Mouse (Mus musculus) layer of hippocampus, postnatal 25 days (tissue): Measurements from ENCODE around the gene Gm3238. TPM values are rescaled to one million over a fixed set of nuclear protein-coding genes. Genes with fewer than 3 reads are reported as not detected.
"Not testable (repeated sequence)": the region's sequence is repeated elsewhere in the genome, so short reads cannot be mapped to it uniquely, and the experiment has no call there.

Experiments
- DNase-seq, 2 experiments: peaks; one replicate each; pipeline ENCODE4 v3.0.0; 2022; ENCODE audit warnings: mixed read lengths in 2 of 2, low spot score in 1 of 2; ENCODE audit errors: extremely low spot score in 1 of 2
- total RNA-seq, 2 experiments: library from RNA; stranded (reverse); gene quantifications; 2 replicates each; pipeline ENCODE4 v1.2.3; 2021

The Gm3238 gene
- not detected for total RNA-seq

DNA sequence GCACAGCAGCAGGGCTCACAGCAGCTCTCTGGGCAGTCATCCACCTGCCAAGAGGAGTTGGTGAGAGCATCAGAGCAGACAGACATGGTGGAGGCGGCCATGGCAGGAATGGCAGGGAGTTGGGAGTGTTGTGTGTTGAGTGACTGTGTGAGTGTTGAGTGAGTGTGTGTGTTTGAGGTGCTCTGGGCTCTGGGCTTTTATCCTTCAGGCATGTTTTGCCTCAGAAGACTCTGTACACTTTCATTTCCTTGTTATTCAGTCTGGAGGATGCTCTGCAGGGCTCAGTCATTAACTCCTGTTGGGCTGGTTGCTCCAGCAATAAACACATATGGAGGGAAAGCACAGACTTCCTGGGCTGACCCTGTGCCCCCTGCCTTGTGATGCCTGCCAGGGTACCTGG is at the start of gene Gm3238:
Gm3238 (minus strand) TSS at position 101 of the 400 bp plus-strand sequence.
- not testable (repeated sequence) for DNase-seq

GRCm38 (mm10) chr10:77819203-77819602 is 48.1 kb upstream of the Gm3238 start:
- DNase-seq: no peak

DNA sequence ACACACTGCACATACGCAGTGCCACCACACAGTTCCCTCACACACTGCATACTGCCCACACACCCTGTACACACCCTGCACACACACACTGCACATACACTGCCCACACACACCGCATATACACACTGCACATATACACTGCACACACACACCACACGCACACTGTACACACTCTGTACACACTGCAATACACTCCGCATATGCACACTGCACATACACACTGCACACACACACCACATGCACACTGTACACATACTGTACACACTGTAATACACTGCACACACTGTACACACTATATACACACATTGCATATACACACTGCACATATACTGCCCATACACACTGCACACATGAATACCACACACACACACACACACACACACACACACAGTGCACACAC is 47.4 kb upstream of the Gm3238 start:
- no peak for DNase-seq

GRCm38 (mm10) chr10:77815514-77815913 is 44.4 kb upstream of the Gm3238 start:
- DNase-seq: peak in 1 of 2 experiments; percentile 44

- no peak for DNase-seq
Observed at GRCm38 (mm10) chr10:77814382-77814781, 43.3 kb upstream of the Gm3238 start, which contains the start of gene Gm2696. Gene Gm2696, plus strand, starts transcription at chr10:77814682.

DNA sequence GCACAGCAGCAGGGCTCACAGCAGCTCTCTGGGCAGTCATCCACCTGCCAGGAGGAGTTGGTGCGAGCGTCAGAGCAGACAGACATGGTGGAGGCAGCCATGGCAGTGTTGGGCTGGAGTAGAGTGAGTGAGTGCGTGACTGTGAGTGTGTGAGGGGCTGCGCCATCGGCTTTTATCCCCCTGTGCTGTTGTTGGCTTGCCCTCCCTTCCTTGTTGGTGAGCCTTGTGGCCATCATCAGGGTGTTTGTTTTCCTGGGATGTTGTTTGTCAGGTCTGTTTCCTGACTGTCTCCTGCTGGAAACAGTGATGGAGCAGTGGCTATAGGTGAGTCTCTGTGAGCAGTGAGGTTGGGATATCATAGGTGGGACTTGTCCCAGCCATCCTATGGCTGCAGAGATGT is 40.6 kb upstream of the Gm3238 start, which contains the start of gene Gm9507:
Gm9507 (minus strand) TSS at position 101 of the 400 bp plus-strand sequence.
- no peak for DNase-seq

DNA sequence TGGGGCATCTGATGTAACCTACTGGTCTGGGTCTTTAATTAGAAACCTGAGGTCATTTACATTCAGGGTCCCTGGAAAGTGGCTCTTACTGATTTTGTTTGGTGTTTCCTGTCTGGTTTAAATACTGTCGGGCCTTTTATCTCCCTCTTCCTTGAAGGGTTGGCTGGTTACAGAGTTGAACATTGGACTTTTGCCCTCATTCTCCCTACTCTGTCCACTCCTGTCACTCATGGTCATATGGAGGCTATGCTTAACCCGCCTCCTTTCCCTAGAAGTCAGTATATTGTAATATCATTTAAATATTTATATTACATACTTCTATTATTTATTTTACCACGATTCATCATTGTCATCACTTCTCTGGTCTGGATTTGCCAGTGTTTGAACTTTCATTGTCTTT is 33.0 kb upstream of the Gm3238 start:
- DNase-seq: no peak

- no peak for DNase-seq
Observed at GRCm38 (mm10) chr10:77798921-77799508, 27.9 kb upstream of the Gm3238 start, which contains the start of gene Gm19668. Gene Gm19668, minus strand, starts transcription at chr10:77799133.

DNA sequence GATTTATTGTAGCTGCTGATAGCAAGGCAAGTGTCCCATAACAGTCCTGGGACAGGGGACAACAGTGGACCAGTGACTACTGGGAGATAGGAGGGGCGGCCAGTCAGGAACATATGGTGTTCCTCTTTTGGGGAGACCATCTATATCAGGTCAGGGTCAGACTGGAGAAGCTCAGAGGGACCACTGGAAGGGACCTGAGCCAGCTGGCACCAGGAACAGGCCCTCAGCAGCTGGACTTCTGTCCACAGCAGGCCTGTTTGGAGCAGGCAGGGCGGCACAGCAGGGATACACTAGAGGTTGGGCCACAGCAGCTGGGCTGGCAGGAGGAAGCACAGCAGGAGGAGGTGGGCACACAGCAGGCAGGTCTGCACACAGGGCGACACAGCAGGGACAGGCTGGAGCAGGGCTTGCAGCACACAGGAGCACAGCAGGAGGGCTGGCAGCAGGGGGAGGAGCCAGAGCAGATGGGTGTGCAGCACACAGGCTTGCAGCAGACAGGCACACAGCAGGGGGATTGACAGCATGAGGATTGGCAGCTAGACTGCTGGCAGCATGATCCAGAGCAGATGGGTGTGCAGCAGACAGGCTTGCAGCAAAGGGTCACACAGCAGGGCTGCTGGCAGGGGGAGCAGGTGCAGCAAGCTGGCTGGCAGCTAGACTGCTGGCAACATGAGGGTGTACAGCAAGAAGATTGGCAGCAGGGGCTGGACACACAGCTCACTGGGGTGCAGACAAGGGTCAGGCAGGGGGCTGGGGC is 27.2 kb upstream of the Gm3238 start:
- not testable (repeated sequence) for DNase-seq

- no peak for DNase-seq
Observed at GRCm38 (mm10) chr10:77797677-77798076, 26.6 kb upstream of the Gm3238 start.

DNA sequence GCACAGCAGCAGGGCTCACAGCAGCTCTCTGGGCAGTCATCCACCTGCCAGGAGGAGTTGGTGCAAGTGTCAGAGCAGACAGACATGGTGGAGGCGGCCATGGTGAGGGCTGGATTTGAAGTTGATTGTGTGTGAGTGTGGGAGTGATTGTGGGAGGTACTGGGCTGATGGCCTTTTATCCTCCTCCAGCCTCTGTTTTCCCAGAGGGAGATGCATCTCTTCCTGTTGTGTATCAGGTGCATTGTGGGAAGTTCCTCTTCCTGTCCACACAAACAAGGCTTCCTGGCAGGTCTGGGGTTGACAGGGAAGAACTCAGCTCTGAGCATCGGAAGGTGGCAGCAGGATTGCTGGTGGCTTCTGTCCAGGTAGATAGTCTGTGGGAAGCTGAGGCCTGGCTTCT is 23.9 kb upstream of the Gm3238 start, which contains the start of gene Gm9639:
Gm9639 (minus strand) TSS at position 101 of the 400 bp plus-strand sequence.
- DNase-seq: no peak

GRCm38 (mm10) chr10:77788621-77789020 is 17.5 kb upstream of the Gm3238 start:
- no peak for DNase-seq

DNA sequence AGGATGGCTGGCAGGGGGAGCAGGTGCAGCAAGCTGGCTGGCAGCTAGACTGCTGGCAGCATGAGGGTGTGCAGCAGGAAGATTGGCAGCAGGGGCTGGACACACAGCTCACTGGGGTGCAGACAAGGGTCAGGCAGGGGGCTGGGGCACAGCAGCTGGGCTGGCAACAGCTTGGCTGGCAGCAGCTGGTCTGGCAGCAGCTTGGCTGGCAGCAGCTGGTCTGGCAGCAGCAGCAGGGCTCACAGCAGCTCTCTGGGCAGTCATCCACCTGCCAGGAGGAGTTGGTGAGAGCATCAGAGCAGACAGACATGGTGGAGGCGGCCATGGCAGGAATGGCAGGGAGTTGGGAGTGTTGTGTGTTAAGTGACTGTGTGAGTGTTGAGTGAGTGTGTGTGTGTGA is 16.8 kb upstream of the Gm3238 start, which contains the start of gene Gm7137:
Gm7137 (minus strand) TSS at position 325 of the 400 bp plus-strand sequence.
- DNase-seq: not testable (repeated sequence)

- not testable (repeated sequence) for DNase-seq
Observed at GRCm38 (mm10) chr10:77783396-77783795, 12.3 kb upstream of the Gm3238 start.

- not testable (repeated sequence) for DNase-seq
Observed at GRCm38 (mm10) chr10:77782442-77782841, 11.3 kb upstream of the Gm3238 start, which contains the start of gene Gm3250. Gene Gm3250, minus strand, starts transcription at chr10:77782542.

GRCm38 (mm10) chr10:77776844-77777243 is 5.7 kb upstream of the Gm3238 start, which contains the start of gene Gm7138:
Gene Gm7138, minus strand, starts transcription at chr10:77776944.
- not testable (repeated sequence) for DNase-seq

- not testable (repeated sequence) for DNase-seq
Observed at GRCm38 (mm10) chr10:77772142-77772541, 1.0 kb upstream of the Gm3238 start.

DNA sequence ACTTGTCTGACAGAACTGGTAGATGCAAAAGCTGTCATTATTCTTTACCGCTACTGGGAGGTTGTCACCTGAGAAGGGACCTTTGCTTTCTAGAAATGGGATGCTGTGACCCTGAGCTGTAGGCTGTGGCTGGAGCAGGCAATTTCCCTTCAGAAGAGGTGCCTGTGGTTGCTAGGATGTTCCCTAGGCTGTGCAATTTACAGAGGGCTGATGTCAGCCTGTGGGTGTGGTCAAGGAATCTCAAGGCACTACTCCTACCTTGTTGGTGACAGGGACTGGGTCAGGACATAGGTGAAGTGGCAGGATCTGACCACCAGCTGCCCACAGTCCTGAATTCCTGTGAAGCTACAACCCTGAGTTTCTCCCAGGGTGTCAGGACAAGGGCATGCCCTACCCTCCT is 1.4 kb downstream of the Gm3238 start:
- DNase-seq: no peak

DNA sequence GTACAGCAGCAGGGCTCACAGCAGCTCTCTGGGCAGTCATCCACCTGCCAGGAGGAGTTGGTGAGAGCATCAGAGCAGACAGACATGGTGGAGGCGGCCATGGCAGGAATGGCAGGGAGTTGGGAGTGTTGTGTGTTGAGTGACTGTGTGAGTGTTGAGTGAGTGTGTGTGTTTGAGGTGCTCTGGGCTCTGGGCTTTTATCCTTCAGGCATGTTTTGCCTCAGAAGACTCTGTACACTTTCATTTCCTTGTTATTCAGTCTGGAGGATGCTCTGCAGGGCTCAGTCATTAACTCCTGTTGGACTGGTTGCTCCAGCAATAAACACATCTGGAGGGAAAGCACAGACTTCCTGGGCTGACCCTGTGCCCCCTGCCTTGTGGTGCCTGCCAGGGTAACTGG is 11.5 kb downstream of the Gm3238 start, which contains the start of gene Gm3233:
Gm3233 (minus strand) TSS at position 101 of the 400 bp plus-strand sequence.
- DNase-seq: not testable (repeated sequence)

- no peak for DNase-seq
Observed at GRCm38 (mm10) chr10:77753448-77753847, 17.7 kb downstream of the Gm3238 start.

- not testable (repeated sequence) for DNase-seq
Observed at GRCm38 (mm10) chr10:77752312-77752711, 18.8 kb downstream of the Gm3238 start.
